Mouse (Mus musculus) hindbrain, embryonic 14.5 days (tissue): ENCODE results near the gene Clip2. TPM values are rescaled to one million over a fixed set of nuclear protein-coding genes. Genes with fewer than 3 reads are reported as not detected.

Experiments used
- ATAC-seq: fragments of 200-750 bp; cut with Nextera tagmentation; 2 replicates; pipeline ENCODE4 v1.8.0; 2017; ENCODE audit warnings: moderate number of reproducible peaks, mild to moderate bottlenecking, moderate TSS enrichment, moderate library complexity; ENCODE audit not compliant: low FRiP score
- DNase-seq: peaks from one replicate; pipeline ENCODE4 v3.0.0-alpha.2; 2015; ENCODE audit warnings: low spot score
- H3K27ac ChIP-seq: fragments of 300-500 bp; sonication (generic); 2 replicates; pipeline ENCODE4 v1.5.1; 2014; ENCODE audit warnings: mild to moderate bottlenecking, moderate library complexity
- H3K27me3 ChIP-seq: fragments of 300-500 bp; sonication (generic); 2 replicates; pipeline ENCODE4 v1.6.1; 2014; ENCODE audit warnings: mild to moderate bottlenecking, low read length, mixed read lengths; ENCODE audit not compliant: control insufficient read depth, insufficient read depth
- H3K36me3 ChIP-seq: fragments of 300-500 bp; sonication (generic); replicated peaks from 2 replicates; pipeline ENCODE4 v1.6.1; 2014; ENCODE audit not compliant: control insufficient read depth, insufficient read depth
- H3K4me1 ChIP-seq: fragments of 300-500 bp; sonication (generic); replicated peaks from 2 replicates; pipeline ENCODE4 v1.6.1; 2014; ENCODE audit warnings: antibody characterized with exemption, low read length, mixed read lengths; ENCODE audit not compliant: control insufficient read depth, insufficient read depth
- H3K4me2 ChIP-seq: fragments of 300-500 bp; sonication (generic); replicated peaks from 2 replicates; pipeline ENCODE4 v1.6.1; 2014; ENCODE audit warnings: mild to moderate bottlenecking, moderate library complexity
- H3K4me3 ChIP-seq: fragments of 300-500 bp; sonication (generic); replicated peaks from 2 replicates; pipeline ENCODE4 v1.5.1; 2014; ENCODE audit warnings: mild to moderate bottlenecking, low read length
- H3K9ac ChIP-seq: fragments of 300-500 bp; sonication (generic); 2 replicates; pipeline ENCODE4 v1.6.1; 2014
- H3K9me3 ChIP-seq: fragments of 300-500 bp; sonication (generic); 2 replicates; pipeline ENCODE4 v1.6.1; 2016; ENCODE audit warnings: low read length; ENCODE audit not compliant: control insufficient read depth
- WGBS: fragments of 180-500 bp; shearing (Covaris S2); extraction: QIAGEN DNeasy Blood & Tissue Kit; methylation state at CpG from one replicate; pipeline ENCODE4 v1.1.7; 2014; 5-methylcytosine and 5-hydroxymethylcytosine counted together
- polyA plus RNA-seq: library from polyadenylated mRNA; unstranded; fragments of >200 nt; fragmentation: Nextera tagmentation; extraction: Ambion mirVana; gene quantifications from 2 replicates; pipeline ENCODE4 v1.2.1, GENCODE M21; 2014

The Clip2 gene
- polyA plus RNA-seq, 1 experiment from 2014 or later, result 16.8 TPM

- DNase-seq (no peak), ATAC-seq (no peak)
- peaks cover 77% of the 10 kb centered on the region for H3K36me3 ChIP-seq
- H3K9ac ChIP-seq, result no peak overlapping the region
- H3K27ac ChIP-seq, result no peak overlapping the region
- H3K27me3 ChIP-seq, result no peaks in the 10 kb centered on the region
- no peak overlapping the region for H3K4me2 ChIP-seq
- WGBS, result 91% methylated on average over 7 of the region's 7 CpGs
- H3K4me1 ChIP-seq, result no peaks in the 10 kb centered on the region
- H3K9me3 ChIP-seq, result no peaks in the 10 kb centered on the region
- no peak overlapping the region for H3K4me3 ChIP-seq
Measured at GRCm38 (mm10) chr5:134521806-134522205, 30.4 kb downstream of the Clip2 start.

GRCm38 (mm10) chr5:134521131-134521530 lies 31.1 kb downstream of the Clip2 start:
- H3K9me3 ChIP-seq, result no peaks in the 10 kb centered on the region
- peaks cover 79% of the 10 kb centered on the region for H3K36me3 ChIP-seq
- H3K9ac ChIP-seq, result no peak overlapping the region
- no peak overlapping the region for H3K4me3 ChIP-seq
- H3K4me2 ChIP-seq, result no peak overlapping the region
- ATAC-seq (no peak), DNase-seq (no peak)
- no peaks in the 10 kb centered on the region for H3K4me1 ChIP-seq
- WGBS, result 39% methylated on average over 2 of the region's 2 CpGs
- no peak overlapping the region for H3K27ac ChIP-seq
- no peaks in the 10 kb centered on the region for H3K27me3 ChIP-seq

DNA sequence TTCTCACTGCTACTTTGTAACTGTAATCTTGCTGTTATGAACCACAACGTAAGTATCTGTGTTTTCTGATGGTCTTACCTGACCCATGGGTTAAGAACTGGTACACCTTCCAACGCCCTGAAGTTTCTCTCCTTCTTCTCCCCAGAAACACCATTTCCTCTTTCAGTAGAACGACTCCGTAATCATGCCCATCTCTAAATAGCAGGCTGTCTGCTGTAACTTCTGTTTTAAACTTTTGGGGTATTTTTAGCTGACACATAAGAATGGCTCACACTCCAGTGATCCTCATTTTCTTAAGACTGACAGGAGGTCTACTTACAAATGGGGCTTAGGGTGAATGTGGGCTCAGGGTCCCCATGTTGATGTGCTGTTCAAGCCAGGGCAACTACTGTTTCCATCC lies 32.1 kb downstream of the Clip2 start:
- WGBS, result 94% methylated on average over 4 of the region's 4 CpGs
- peaks cover 87% of the 10 kb centered on the region for H3K36me3 ChIP-seq
- no peak overlapping the region for H3K4me3 ChIP-seq
- no peaks in the 10 kb centered on the region for H3K27me3 ChIP-seq
- H3K9ac ChIP-seq, result no peak overlapping the region
- ATAC-seq (no peak), DNase-seq (no peak)
- H3K4me2 ChIP-seq, result no peak overlapping the region
- no peak overlapping the region for H3K27ac ChIP-seq
- no peaks in the 10 kb centered on the region for H3K9me3 ChIP-seq
- H3K4me1 ChIP-seq, result no peaks in the 10 kb centered on the region

GRCm38 (mm10) chr5:134519471-134519870 lies 32.8 kb downstream of the Clip2 start:
- Histone ChIP-seq H3K9ac (no peak overlapping the region), H3K4me3 (no peak overlapping the region), H3K4me1 (no peaks in the 10 kb centered on the region), H3K27me3 (no peaks in the 10 kb centered on the region), H3K9me3 (no peaks in the 10 kb centered on the region), H3K36me3 (peaks cover 90% of the 10 kb centered on the region), H3K27ac (no peak overlapping the region), H3K4me2 (no peak overlapping the region)
- DNase-seq (no peak), ATAC-seq (no peak)
- WGBS, result 93% methylated on average over 5 of the region's 5 CpGs

DNA sequence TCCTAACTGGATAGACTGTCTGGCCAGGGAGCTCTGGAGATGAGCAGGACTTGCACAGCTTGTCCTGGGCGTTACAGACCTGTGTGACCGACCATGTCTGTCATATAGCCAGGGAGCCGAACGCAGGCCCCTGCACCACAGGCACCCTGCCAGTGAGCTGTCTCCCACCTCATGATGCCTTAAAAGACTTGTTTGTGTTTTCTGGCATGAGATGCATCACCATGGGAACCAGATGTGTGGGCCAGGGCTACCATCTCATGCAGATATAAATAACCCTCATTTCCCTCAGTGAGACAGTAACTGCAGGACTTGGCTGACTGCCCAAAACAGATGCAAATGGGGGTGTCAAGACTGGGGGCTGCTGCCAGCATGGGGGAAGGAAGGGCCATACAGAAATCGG lies 40.1 kb downstream of the Clip2 start:
- DNase-seq (peak; percentile 69), ATAC-seq (peak; percentile 78)
- no peak overlapping the region for H3K9ac ChIP-seq
- H3K4me1 ChIP-seq, result peaks cover 4% of the 10 kb centered on the region; the same call in 1 of the 2 replicates
- H3K9me3 ChIP-seq, result no peaks in the 10 kb centered on the region
- H3K4me3 ChIP-seq, result no peak overlapping the region
- peak overlapping the region; percentile 47; the same call in 1 of the 2 replicates for H3K27ac ChIP-seq
- 44% methylated on average over 5 of the region's 5 CpGs for WGBS
- H3K27me3 ChIP-seq, result no peaks in the 10 kb centered on the region
- H3K36me3 ChIP-seq, result peaks cover 94% of the 10 kb centered on the region
- H3K4me2 ChIP-seq, result no peak overlapping the region

DNA sequence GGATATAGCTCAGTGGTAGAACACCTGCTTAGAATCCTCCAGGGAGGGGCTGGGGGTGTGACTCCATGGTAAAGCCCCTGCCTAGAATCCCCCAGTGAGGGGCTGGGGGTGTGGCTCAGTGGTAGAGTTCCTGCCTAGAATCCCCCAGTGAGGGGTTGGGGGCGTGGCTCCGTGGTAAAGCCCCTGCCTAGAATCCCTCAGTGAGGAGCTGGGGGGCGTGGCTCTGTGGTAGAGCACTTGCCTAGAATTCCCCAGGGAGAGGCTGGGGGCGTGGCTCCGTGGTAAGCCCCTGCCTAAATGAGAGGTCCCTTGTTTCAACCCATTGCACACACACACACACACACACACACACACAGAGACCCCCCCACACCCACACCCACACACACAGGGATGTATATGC lies 42.0 kb downstream of the Clip2 start:
- no peak overlapping the region for H3K27ac ChIP-seq
- H3K27me3 ChIP-seq, result no peaks in the 10 kb centered on the region
- H3K4me1 ChIP-seq, result peaks cover 4% of the 10 kb centered on the region; the same call in 1 of the 2 replicates
- no peak overlapping the region for H3K4me3 ChIP-seq
- WGBS, result 90% methylated on average over 5 of the region's 5 CpGs
- no peak overlapping the region for H3K4me2 ChIP-seq
- ATAC-seq, result no peak
- no peak for DNase-seq
- no peaks in the 10 kb centered on the region for H3K9me3 ChIP-seq
- H3K9ac ChIP-seq, result no peak overlapping the region
- H3K36me3 ChIP-seq, result peaks cover 78% of the 10 kb centered on the region

DNA sequence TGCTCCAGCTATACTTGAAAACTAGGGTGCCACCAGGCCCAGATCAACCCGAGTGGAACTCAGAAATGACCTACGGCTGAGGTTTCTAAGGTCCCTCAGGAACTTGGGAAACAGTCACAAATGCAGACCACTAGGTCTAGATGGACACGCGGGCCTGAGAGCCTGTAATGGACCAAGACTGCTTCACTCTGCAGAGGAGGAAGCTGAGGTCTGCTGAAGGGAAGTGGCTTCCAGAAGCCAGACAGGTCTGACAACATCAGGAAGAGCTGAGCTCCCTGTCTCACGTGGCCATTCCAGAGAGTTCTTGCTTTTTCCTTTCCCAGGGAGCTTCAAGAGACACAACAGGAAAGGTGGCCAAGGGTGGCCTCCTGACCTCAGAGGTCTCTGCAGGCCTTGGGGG lies 43.3 kb downstream of the Clip2 start:
- Histone ChIP-seq H3K36me3 (peaks cover 78% of the 10 kb centered on the region), H3K4me3 (no peak overlapping the region), H3K4me1 (peaks cover 4% of the 10 kb centered on the region; the same call in 1 of the 2 replicates), H3K27me3 (no peaks in the 10 kb centered on the region), H3K9ac (no peak overlapping the region), H3K4me2 (no peak overlapping the region), H3K27ac (no peak overlapping the region), H3K9me3 (no peaks in the 10 kb centered on the region)
- ATAC-seq (no peak), DNase-seq (no peak)
- 91% methylated on average over 5 of the region's 5 CpGs for WGBS

GRCm38 (mm10) chr5:134507859-134508399 lies 44.3 kb downstream of the Clip2 start:
- Histone ChIP-seq H3K27me3 (no peaks in the 10 kb centered on the region), H3K9me3 (no peaks in the 10 kb centered on the region), H3K36me3 (peaks cover 78% of the 10 kb centered on the region), H3K27ac (no peak overlapping the region), H3K4me1 (peaks cover 4% of the 10 kb centered on the region; the same call in 1 of the 2 replicates), H3K9ac (no peak overlapping the region), H3K4me2 (no peak overlapping the region), H3K4me3 (no peak overlapping the region)
- 63% methylated on average over 5 of the region's 5 CpGs for WGBS
- DNase-seq, result no peak
- no peak for ATAC-seq

GRCm38 (mm10) chr5:134507307-134507706 lies 44.9 kb downstream of the Clip2 start:
- H3K4me2 ChIP-seq, result no peak overlapping the region
- H3K4me3 ChIP-seq, result no peak overlapping the region
- H3K27ac ChIP-seq, result no peak overlapping the region
- peaks cover 78% of the 10 kb centered on the region for H3K36me3 ChIP-seq
- peak; percentile 55 for DNase-seq
- peaks cover 4% of the 10 kb centered on the region; the same call in 1 of the 2 replicates for H3K4me1 ChIP-seq
- no peaks in the 10 kb centered on the region for H3K27me3 ChIP-seq
- H3K9me3 ChIP-seq, result no peaks in the 10 kb centered on the region
- 25% methylated on average over 10 of the region's 10 CpGs for WGBS
- ATAC-seq, result no peak
- no peak overlapping the region for H3K9ac ChIP-seq

DNA sequence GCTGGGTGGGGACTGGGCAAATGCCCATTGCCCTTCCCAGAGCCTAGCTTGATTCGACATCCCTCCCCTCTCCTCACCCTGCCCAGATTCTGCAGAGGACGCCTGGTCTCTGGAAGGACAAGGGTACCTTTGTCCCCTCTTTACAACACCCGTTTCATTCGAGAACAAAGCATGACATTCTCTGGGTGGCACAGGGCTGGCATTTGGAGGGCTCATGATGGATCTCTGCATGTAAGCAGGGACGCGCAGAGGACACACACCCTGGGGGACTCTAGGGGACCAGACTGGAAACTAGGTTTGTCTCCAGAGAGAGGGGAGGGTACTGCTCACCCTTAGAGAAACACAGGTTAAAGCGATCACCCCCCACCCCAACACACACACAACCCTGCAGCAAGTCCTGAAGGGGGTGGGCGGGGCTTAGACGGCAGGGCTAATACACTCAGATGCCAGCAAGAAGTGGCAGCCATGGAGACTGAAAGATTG lies 46.4 kb downstream of the Clip2 start:
- peak; percentile 38 for DNase-seq
- H3K4me3 ChIP-seq, result no peak overlapping the region
- H3K9ac ChIP-seq, result no peak overlapping the region
- H3K36me3 ChIP-seq, result peaks cover 78% of the 10 kb centered on the region
- peak overlapping the region; percentile 54 for H3K27ac ChIP-seq
- no peaks in the 10 kb centered on the region for H3K4me1 ChIP-seq
- no peaks in the 10 kb centered on the region for H3K9me3 ChIP-seq
- WGBS, result 56% methylated on average over 9 of the region's 9 CpGs
- no peaks in the 10 kb centered on the region for H3K27me3 ChIP-seq
- no peak overlapping the region for H3K4me2 ChIP-seq
- ATAC-seq, result peak; percentile 79
